Mouse (Mus musculus): ENCODE measurements around the gene Luc7l2.
"Not testable (repeated sequence)": the region's sequence is repeated elsewhere in the genome, so short reads cannot be mapped to it uniquely, and the experiment has no call there.

The Luc7l2 gene

GRCm38 (mm10) chr6:38551062-38551988 lies at the start of gene Luc7l2:
Luc7l2 (plus strand) TSS chr6:38551334.
- DNase-seq (ENCODE audit: low spot score): peak; percentile 98

DNA sequence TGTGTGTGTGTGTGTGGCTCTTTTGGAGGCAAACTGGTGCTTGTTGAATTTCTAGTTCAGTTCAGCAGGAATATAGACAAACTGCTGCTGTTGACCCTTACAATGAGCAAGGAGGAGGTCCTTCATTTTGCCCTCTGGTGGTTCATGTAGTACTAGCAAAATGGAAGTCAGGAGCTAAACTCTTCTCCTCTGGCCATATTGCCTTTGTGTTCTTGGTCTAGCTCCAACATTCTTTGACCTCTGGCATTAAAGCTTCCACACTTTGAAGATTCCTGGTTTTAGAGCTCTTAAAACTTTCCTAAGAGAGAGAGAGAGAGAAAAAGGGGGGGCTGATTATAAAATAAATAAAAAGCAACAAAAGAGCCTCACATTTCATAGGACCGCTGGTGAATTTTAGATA lies 39.0 kb upstream of the Luc7l2 start:
- no peak for DNase-seq (ENCODE audit: low spot score)

GRCm38 (mm10) chr6:38512830-38513229 lies 38.3 kb upstream of the Luc7l2 start:
- DNase-seq (ENCODE audit: low spot score): no peak

DNA sequence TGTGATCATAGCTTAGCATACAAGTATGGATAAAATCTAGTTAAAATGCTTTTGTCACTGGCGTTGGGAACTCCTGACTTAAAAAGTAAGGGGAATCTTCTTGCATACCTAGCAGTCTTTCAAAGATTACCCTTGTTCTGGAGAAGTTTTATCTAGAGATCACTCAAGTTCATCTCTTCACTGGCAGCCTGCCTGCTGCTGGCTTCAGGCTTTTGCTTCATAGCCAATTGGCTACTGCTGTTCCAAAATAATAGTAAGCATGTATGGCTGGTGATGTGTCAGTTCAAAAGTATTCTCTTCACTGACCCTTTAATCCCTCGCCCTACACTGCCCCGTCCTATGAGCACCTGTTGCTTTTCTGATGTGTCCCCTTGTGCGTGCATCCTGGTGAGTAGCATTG lies 35.9 kb upstream of the Luc7l2 start:
- no peak for DNase-seq (ENCODE audit: low spot score)

DNA sequence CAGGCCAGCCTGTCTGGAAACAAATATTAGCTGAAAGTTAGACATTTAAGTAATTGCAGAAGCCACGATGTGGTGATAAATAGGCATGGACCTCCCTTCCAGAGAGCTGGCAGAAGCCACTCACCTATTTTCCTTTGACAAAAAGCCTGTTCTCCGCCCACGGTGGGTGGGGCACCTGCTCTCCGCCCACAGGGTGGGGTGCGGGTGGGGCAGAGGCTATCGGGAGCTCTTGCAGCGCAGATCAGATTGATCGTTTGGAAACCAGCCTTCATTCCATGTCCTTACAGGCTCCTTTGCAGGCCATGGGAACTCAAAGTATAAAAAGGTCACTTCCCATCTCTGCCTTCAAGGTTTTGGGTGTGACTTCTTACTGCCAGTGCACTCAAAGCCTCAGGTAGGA lies 27.3 kb upstream of the Luc7l2 start:
- DNase-seq (ENCODE audit: low spot score): no peak

DNA sequence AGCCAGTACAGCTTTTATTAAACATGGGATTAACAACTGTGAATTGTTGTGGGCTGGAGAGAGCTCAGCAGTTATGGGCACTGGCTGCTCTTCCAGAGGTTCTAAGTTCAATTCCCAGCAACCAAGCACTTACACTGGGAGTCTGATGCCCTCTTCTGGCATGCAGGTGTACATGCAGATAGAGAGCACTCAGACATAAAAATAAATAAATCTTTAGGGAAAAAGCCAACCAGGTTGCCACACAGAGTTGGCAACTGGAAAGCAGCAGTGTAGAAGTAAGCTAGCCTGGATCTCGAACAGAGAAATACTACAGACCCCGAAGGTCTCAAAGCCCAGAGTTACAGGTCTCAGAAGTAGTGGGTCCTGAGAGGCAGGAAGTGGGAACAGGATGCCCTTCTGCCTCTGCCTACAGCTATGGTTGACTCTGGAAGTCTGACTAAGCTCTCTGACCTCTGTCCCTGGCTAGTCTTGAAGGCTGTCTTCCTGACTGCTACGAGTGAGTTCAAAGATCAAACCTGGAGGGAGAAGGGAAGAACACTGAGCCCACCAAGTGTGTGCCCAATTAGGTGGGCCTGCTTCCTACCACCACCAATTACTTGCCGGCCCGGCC lies 19.8 kb upstream of the Luc7l2 start:
- peak; percentile 58 for DNase-seq (ENCODE audit: low spot score)

GRCm38 (mm10) chr6:38532500-38533420 lies 18.4 kb upstream of the Luc7l2 start:
- peak; percentile 26 for DNase-seq (ENCODE audit: low spot score)

DNA sequence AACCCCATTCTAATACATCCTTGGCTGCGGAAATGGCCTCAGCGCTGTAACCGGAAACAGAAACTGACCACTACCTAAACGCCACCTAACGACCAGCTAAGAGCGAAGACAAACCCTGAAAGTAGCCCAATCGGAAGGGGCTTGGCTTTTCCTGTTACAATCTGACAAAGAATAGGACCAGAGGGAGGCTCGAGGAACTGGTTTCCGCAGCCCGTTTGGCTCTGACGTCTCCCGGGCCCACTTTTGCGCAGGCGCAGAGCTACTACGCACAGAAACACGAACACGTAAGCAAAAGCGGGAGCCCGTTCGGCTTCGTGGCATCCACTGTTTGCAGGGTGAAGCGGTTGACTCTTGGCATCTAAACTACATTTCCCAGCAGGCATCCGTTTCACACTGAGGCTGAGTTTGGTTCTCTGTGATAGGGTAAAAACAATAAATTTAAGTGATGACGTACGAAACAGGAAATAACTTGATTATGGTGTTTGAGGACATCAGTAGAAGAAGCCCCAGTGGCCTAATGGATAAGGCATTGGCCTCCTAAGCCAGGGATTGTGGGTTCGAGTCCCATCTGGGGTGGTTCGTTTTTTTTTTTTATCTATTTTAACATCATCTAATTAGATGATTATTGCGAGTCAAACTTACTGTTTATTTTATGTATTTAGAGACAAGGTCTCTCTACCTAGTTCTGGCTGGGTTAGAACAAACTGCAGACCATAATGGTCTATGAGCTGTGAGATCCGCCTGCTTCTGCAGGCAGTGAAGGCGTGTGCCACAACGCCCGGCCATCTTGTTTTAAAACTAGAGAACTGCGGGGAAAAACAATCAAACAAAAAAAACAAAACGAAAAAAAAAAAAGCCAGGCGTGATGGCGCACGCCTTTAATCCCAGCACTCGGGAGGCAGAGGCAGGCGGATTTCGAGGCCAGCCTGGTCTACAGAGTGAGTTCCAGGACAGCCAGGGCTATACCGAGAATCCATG lies 17.4 kb upstream of the Luc7l2 start, which contains the start of gene Fmc1:
Gene Fmc1 (plus strand): TSS at position 75 of the 978 bp plus-strand sequence.
- peak; percentile 97 for DNase-seq (ENCODE audit: low spot score)

- peak; percentile 96 for DNase-seq (ENCODE audit: low spot score)
Observed at GRCm38 (mm10) chr6:38534640-38535365, 16.3 kb upstream of the Luc7l2 start.

DNA sequence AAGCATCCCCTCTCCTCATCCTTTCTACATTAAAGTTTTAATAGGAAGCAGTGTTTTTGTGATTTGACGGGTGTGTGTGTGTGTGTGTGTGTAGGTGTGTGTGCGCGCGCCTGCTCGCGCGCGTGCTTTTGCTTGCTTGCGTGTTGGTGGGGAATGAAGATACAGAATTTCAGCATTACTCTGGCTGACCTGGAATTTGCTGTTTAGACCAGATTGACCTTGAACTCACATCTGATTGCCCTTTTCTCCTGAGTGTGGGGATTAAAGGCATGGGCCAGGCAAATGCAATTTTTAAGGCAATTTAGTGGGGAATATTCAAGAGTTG lies 15.8 kb upstream of the Luc7l2 start:
- no peak for DNase-seq (ENCODE audit: low spot score)

DNA sequence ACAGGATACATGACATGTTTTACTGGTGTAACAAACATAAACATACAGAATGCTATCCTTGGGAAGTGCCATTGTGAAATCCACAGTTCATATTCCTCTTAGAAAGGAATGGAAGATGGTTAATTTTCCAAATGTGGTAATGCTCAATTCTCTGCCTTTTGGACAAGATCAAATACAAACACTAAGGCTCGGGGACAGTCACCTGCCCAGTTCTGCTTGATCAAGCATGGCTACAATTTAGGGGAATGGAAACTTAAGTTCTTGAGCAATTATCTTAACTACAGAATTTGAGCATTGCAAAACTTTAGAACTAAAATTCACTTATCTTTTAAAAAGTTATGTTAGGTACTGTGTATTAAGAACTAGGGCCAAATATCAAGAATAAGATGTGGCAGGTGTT lies 15.3 kb upstream of the Luc7l2 start:
- no peak for DNase-seq (ENCODE audit: low spot score)

DNA sequence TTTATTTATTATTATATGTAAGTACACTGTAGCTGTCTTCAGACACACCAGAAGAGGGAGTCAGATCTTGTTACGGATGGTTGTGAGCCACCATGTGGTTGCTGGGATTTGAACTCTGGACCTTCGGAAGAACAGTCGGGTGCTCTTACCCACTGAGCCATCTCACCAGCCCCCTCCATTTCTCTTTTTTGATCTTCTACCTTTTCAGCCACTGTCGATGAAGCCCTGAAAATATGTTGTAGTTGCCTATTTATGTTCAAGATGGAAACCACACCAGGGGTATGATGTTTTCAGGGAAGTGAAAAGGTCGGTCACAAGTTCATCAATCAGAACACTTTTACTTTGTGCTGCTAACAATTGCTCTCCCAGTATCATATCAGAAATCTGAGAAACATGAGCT lies 7.0 kb upstream of the Luc7l2 start:
- DNase-seq (ENCODE audit: low spot score): not testable (repeated sequence)

GRCm38 (mm10) chr6:38547005-38547404 lies 4.1 kb upstream of the Luc7l2 start:
- DNase-seq (ENCODE audit: low spot score): not testable (repeated sequence)

DNA sequence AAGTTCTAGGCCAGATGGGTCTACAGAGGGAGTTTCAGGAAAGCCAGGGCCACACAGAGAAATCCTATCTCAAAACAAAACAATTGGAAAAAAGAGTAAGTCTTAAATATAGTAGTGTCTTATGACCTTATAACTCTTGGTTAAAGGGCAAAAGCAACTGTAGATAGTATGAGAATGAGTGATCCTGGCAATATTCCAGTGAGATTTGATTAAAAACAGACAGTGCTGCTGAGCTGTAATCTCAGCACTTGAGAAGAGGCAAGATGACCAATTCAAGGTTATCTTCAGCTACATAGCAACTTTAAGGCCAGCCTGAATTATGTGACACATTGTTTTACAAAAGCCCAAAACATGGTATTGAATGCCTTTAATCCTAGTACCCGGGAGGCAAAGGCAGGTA lies 3.4 kb upstream of the Luc7l2 start:
- DNase-seq (ENCODE audit: low spot score): no peak

- not testable (repeated sequence) for DNase-seq (ENCODE audit: low spot score)
Observed at GRCm38 (mm10) chr6:38548595-38548994, 2.5 kb upstream of the Luc7l2 start.

DNA sequence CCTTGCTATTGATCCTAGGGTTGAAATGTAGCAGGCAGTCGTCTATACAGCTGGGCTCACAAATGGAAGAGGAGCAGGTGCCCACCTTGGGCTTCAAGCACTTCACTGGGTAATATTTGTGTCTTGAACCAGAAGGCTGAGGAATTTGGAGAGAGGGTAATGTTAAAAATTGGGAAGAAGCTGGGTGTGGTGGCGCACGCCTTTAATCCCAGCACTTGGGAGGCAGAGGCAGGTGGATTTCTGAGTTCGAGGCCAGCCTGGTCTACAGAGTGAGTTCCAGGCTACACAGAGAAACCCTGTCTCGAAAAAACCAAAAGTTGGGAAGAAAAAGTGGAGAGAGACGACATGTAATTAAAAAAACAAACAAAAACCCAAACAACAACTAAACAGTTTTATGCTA lies 1.3 kb upstream of the Luc7l2 start:
- DNase-seq (ENCODE audit: low spot score): not testable (repeated sequence)

- peak; percentile 59 for DNase-seq (ENCODE audit: low spot score)
Observed at GRCm38 (mm10) chr6:38550250-38551061, 678 bp upstream of the Luc7l2 start.

- peak; percentile 96 for DNase-seq (ENCODE audit: low spot score)
Observed at GRCm38 (mm10) chr6:38551989-38552635, 978 bp downstream of the Luc7l2 start.

DNA sequence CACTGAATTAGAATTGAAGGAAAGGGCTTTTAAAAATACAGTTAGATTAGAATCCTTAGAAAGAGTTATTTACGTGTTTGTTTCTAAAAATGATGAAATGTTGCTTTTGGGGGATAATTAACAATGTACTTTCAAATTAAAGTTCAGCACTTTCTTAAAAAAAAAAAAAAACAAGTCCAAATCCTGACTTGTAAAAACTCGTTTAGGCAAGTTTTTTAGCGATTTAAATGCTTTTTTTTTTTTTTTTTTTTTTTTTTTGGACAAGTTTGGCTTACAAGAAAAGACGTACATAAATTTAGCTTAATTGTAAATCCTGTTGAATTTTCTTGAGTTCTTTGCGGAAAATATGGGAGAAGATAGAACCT lies 1.5 kb downstream of the Luc7l2 start:
- no peak for DNase-seq (ENCODE audit: low spot score)
